Mouse (Mus musculus) liver, adult 2 months (tissue): ENCODE data around the gene Cnih1. TPM values are rescaled to one million over a fixed set of nuclear protein-coding genes. Genes with fewer than 3 reads are reported as not detected.
A peak's percentile ranks its signal among the peaks of the same experiment; 100 is the strongest.
"Not testable (repeated sequence)": the region's sequence is repeated elsewhere in the genome, so short reads cannot be mapped to it uniquely, and the experiment has no call there.

Experiments
- DNase-seq: peaks from one replicate; pipeline ENCODE4 v3.0.0-alpha.2; 2011; ENCODE audit warnings: low read depth, low spot score; ENCODE audit errors: extremely low read depth
- H3K27ac ChIP-seq: fragments of 200-500 bp; replicated peaks from 2 replicates; pipeline ENCODE4 v1.5.1; 2012; ENCODE audit warnings: low read depth, mild to moderate bottlenecking, control low read depth, inconsistent platforms, low read length; ENCODE audit not compliant: insufficient read depth
- H3K27me3 ChIP-seq: fragments of 200-500 bp; 2 replicates; pipeline ENCODE4 v1.6.1; 2012; ENCODE audit warnings: mild to moderate bottlenecking, moderate library complexity, low read length, inconsistent platforms; ENCODE audit not compliant: control insufficient read depth, insufficient read depth
- H3K36me3 ChIP-seq: fragments of 200-500 bp; 2 replicates; pipeline ENCODE4 v1.6.1; 2012; ENCODE audit warnings: low read length, inconsistent platforms; ENCODE audit not compliant: control insufficient read depth, insufficient read depth
- H3K4me1 ChIP-seq: fragments of 200-500 bp; 2 replicates; pipeline ENCODE4 v1.6.1; 2011; ENCODE audit warnings: low read length; ENCODE audit not compliant: control insufficient read depth, insufficient read depth
- H3K4me3 ChIP-seq: fragments of 200-500 bp; 2 replicates; pipeline ENCODE4 v1.5.1; 2011; ENCODE audit warnings: low read depth, mild to moderate bottlenecking, control low read depth, low read length, moderate library complexity; ENCODE audit not compliant: insufficient read depth
- H3K79me2 ChIP-seq: fragments of 200-500 bp; 2 replicates; pipeline ENCODE4 v1.6.1; 2012; ENCODE audit warnings: inconsistent platforms, mild to moderate bottlenecking, low read length, moderate library complexity; ENCODE audit not compliant: control insufficient read depth, insufficient read depth
- H3K9ac ChIP-seq: fragments of 200-500 bp; 2 replicates; pipeline ENCODE4 v1.6.1; 2012; ENCODE audit warnings: low read depth, mild to moderate bottlenecking, control low read depth, inconsistent platforms, low read length
- CTCF ChIP-seq: fragments of 200-500 bp; IDR thresholded peaks from 2 replicates; pipeline ENCODE4 v1.5.1; 2011; ENCODE audit warnings: low read depth, low read length, control low read depth
- POLR2A ChIP-seq: fragments of 200-500 bp; IDR thresholded peaks from 2 replicates; pipeline ENCODE4 v1.6.1; 2011; ENCODE audit warnings: low read length, control low read depth; ENCODE audit not compliant: insufficient read depth; ENCODE audit errors: extremely low read depth
- WGBS: fragments of 180-500 bp; shearing (Covaris S2); methylation state at CpG from one replicate; pipeline ENCODE4 v1.1.7; 2018; 5-methylcytosine and 5-hydroxymethylcytosine counted together
- polyA plus RNA-seq: library from polyadenylated mRNA; depleted of rRNA; stranded (reverse); fragments of >200 nt; gene quantifications from 2 replicates; pipeline ENCODE4 v1.2.3, GENCODE M21; 2012
- total RNA-seq: library from RNA; depleted of rRNA; stranded (reverse); fragments of >200 nt; gene quantifications from 2 replicates; pipeline ENCODE4 v1.2.3, GENCODE M21; 2014

Gene Cnih1
- total and polyA plus RNA-seq, 2 experiments = 51.8 to 69.5 TPM

GRCm38 (mm10) chr14:46823996-46824395, 35.8 kb upstream of the Cnih1 start:
- no peaks in the 10 kb centered on the region for H3K27me3 ChIP-seq
- no peaks in the 10 kb centered on the region for H3K36me3 ChIP-seq
- H3K4me3 ChIP-seq = no peak overlapping the region
- TF ChIP-seq CTCF (no peak), POLR2A (no peak)
- WGBS = 66% methylated on average over 2 of the region's 2 CpGs
- H3K27ac ChIP-seq = no peak overlapping the region
- H3K4me1 ChIP-seq = peaks cover 8% of the 10 kb centered on the region
- H3K9ac ChIP-seq = no peak overlapping the region
- DNase-seq = peak; percentile 52
- peaks cover 10% of the 10 kb centered on the region; the same call in 1 of the 2 replicates for H3K79me2 ChIP-seq

- Histone ChIP-seq H3K27ac (peak within 1 kb of the TSS; percentile 85), H3K27me3 (no peaks in the 10 kb centered on the region), H3K4me3 (peak within 1 kb of the TSS; percentile 83), H3K4me1 (peaks cover 11% of the 10 kb centered on the region), H3K9ac (peak within 1 kb of the TSS; percentile 84), H3K79me2 (peaks cover 10% of the 10 kb centered on the region; the same call in 1 of the 2 replicates), H3K36me3 (no peaks in the 10 kb centered on the region; the same call in 1 of the 2 replicates)
- DNase-seq = peak; percentile 83
- 2% methylated on average over 65 of the region's 65 CpGs for WGBS
- TF ChIP-seq POLR2A (peak; percentile 44; the same call in 1 of the 2 replicates), CTCF (no peak)
Measured at GRCm38 (mm10) chr14:46821873-46822716, 33.9 kb upstream of the Cnih1 start, which contains the start of gene Gmfb. TSS of gene Gmfb (minus strand) at chr14:46822242.

GRCm38 (mm10) chr14:46821271-46821872, 33.2 kb upstream of the Cnih1 start:
- WGBS = under 1% methylated on average over 11 of the region's 11 CpGs

GRCm38 (mm10) chr14:46819961-46820360, 31.8 kb upstream of the Cnih1 start:
- WGBS = 88% methylated on average over 6 of the region's 6 CpGs

More at GRCm38 (mm10) chr14:46821271-46821872, 33.2 kb upstream of the Cnih1 start:
- no peak for TF ChIP-seq POLR2A
- no peak for TF ChIP-seq CTCF
- peak; percentile 82 for DNase-seq
- peak overlapping the region; percentile 84 for H3K9ac ChIP-seq
- H3K79me2 ChIP-seq = peaks cover 10% of the 10 kb centered on the region; the same call in 1 of the 2 replicates
- peak overlapping the region; percentile 85 for H3K27ac ChIP-seq
- peak overlapping the region; percentile 83 for H3K4me3 ChIP-seq
- H3K36me3 ChIP-seq = peaks cover under 1% of the 10 kb centered on the region; the same call in 1 of the 2 replicates
- peaks cover 15% of the 10 kb centered on the region for H3K4me1 ChIP-seq
- H3K27me3 ChIP-seq = no peaks in the 10 kb centered on the region

GRCm38 (mm10) chr14:46818743-46819142, 30.5 kb upstream of the Cnih1 start:
- 88% methylated on average over 7 of the region's 7 CpGs for WGBS
- DNase-seq = no peak
- Histone ChIP-seq H3K27ac (no peak overlapping the region), H3K4me3 (no peak overlapping the region), H3K4me1 (peaks cover 12% of the 10 kb centered on the region), H3K36me3 (peaks cover 18% of the 10 kb centered on the region), H3K79me2 (peaks cover 14% of the 10 kb centered on the region; the same call in 1 of the 2 replicates), H3K9ac (no peak overlapping the region), H3K27me3 (no peaks in the 10 kb centered on the region)
- TF ChIP-seq POLR2A = no peak
- TF ChIP-seq CTCF = no peak

More at GRCm38 (mm10) chr14:46819961-46820360, 31.8 kb upstream of the Cnih1 start:
- H3K27me3 ChIP-seq, H3K36me3 ChIP-seq, DNase-seq, H3K4me3 ChIP-seq, H3K9ac ChIP-seq, H3K27ac ChIP-seq: not testable (repeated sequence)
- peaks cover 15% of the 10 kb centered on the region for H3K4me1 ChIP-seq
- H3K79me2 ChIP-seq = peaks cover 14% of the 10 kb centered on the region; the same call in 1 of the 2 replicates
